Mouse (Mus musculus): ENCODE measurements around the gene Arid4b.

Gene Arid4b

GRCm38 (mm10) chr13:14062209-14063012 lies 621 bp upstream of the Arid4b start:
- no peak for DNase-seq (ENCODE audit: low spot score)

- DNase-seq (ENCODE audit: low spot score): no peak
Observed at GRCm38 (mm10) chr13:14063942-14064271, 875 bp downstream of the Arid4b start.

- DNase-seq (ENCODE audit: low spot score): peak; percentile 70
Observed at GRCm38 (mm10) chr13:14064341-14065027, 1.5 kb downstream of the Arid4b start.

- no peak for DNase-seq (ENCODE audit: low spot score)
Observed at GRCm38 (mm10) chr13:14065028-14065380, 2.0 kb downstream of the Arid4b start.

- DNase-seq (ENCODE audit: low spot score): no peak
Observed at GRCm38 (mm10) chr13:14065701-14066100, 2.7 kb downstream of the Arid4b start.

GRCm38 (mm10) chr13:14068035-14068434 lies 5.0 kb downstream of the Arid4b start:
- no peak for DNase-seq (ENCODE audit: low spot score)

- DNase-seq (ENCODE audit: low spot score): no peak
Observed at GRCm38 (mm10) chr13:14069291-14069690, 6.3 kb downstream of the Arid4b start.

- DNase-seq (ENCODE audit: low spot score): no peak
Observed at GRCm38 (mm10) chr13:14074371-14074770, 11.3 kb downstream of the Arid4b start.

- no peak for DNase-seq (ENCODE audit: low spot score)
Observed at GRCm38 (mm10) chr13:14075326-14075725, 12.3 kb downstream of the Arid4b start.

GRCm38 (mm10) chr13:14088669-14089068 lies 25.6 kb downstream of the Arid4b start:
- no peak for DNase-seq (ENCODE audit: low spot score)

GRCm38 (mm10) chr13:14103026-14103425 lies 40.0 kb downstream of the Arid4b start:
- no peak for DNase-seq (ENCODE audit: low spot score)

GRCm38 (mm10) chr13:14110154-14110873 lies 47.3 kb downstream of the Arid4b start:
- no peak for DNase-seq (ENCODE audit: low spot score)

- DNase-seq (ENCODE audit: low spot score): no peak
Observed at GRCm38 (mm10) chr13:14111146-14111545, 48.1 kb downstream of the Arid4b start.

GRCm38 (mm10) chr13:14113746-14114528 lies 50.9 kb downstream of the Arid4b start:
- no peak for DNase-seq (ENCODE audit: low spot score)

GRCm38 (mm10) chr13:14115805-14116204 lies 52.8 kb downstream of the Arid4b start:
- no peak for DNase-seq (ENCODE audit: low spot score)

- DNase-seq (ENCODE audit: low spot score): no peak
Observed at GRCm38 (mm10) chr13:14131651-14132050, 68.6 kb downstream of the Arid4b start.

GRCm38 (mm10) chr13:14142294-14142966 lies 79.4 kb downstream of the Arid4b start:
- DNase-seq (ENCODE audit: low spot score): no peak

GRCm38 (mm10) chr13:14177989-14178388 lies 115.0 kb downstream of the Arid4b start:
- no peak for DNase-seq (ENCODE audit: low spot score)

GRCm38 (mm10) chr13:14179669-14180068 lies 116.6 kb downstream of the Arid4b start:
- no peak for DNase-seq (ENCODE audit: low spot score)

- DNase-seq (ENCODE audit: low spot score): no peak
Observed at GRCm38 (mm10) chr13:14245946-14246345, 182.9 kb downstream of the Arid4b start.
